Mouse (Mus musculus) right cerebral cortex, adult 18-20 months (tissue): ENCODE measurements around the gene Pgbd1.

Source experiments
- DNase-seq: peaks from one replicate; pipeline ENCODE4 v3.0.0; 2022; ENCODE audit warnings: mixed read lengths

Pgbd1 gene

DNA sequence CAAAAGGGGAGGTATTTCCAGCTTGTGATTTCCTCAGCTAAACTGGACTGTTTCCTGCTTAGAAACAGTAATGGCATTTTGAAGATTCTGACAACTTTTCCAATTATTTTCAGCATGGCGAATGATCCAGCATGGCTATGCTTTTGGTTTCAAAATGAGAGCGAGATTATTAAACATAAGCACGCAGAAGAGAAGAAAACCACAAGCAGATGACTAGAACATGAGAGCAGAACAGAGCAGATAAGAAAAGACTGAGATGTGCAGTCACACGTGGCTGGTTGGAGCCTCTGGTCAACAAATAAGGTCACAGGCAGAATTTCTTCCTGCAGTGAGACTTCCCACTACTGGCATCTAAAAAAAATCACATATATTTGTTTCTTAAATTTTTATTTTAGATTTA is 25.6 kb downstream of the Pgbd1 start:
- DNase-seq = no peak

DNA sequence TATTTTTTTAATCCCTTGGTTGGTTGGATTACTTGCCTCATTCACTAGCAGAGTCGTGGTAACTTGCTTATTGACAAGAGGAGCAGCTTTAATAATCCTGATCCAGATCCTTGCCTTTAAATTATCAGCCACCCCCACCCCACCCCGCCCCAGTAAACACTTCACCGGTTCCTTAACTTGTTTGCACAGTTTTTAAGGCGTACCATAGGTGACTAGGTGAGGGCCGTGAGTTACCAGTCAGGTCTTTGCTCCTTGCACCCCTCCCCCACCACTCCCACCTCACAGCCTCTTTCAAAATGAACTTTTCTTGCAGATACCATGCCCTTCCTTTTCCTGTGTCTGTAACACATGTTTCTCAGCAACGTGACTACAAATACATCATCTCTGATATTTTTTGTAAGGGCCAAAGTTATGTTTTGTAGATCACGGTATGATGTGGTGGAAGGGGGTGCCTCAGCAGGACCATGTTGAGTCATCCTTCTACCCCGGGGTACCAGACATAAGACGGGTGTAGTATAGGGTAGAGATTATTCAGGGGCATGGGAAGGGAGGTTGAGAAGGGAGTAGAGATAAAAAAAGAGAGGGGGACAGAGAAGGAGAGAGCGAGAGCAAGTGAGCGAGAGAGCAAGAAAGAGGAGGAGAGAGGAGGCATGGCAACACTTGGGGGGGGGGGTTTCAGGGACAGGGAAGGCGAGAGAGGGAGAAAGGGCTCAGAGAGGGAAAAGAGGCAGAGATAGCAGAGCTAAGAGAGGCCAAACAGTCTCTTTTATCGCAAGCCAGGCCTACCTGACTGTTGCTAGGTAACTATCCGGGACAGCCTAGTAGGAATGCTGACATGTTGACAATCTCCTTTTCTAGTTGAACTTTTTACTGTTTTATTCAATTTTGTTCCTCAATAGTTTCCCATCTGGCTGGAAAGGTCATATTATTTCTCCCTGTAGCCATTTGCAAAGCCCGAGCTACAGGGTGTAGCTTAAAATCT is 26.3 kb downstream of the Pgbd1 start:
- DNase-seq = no peak

DNA sequence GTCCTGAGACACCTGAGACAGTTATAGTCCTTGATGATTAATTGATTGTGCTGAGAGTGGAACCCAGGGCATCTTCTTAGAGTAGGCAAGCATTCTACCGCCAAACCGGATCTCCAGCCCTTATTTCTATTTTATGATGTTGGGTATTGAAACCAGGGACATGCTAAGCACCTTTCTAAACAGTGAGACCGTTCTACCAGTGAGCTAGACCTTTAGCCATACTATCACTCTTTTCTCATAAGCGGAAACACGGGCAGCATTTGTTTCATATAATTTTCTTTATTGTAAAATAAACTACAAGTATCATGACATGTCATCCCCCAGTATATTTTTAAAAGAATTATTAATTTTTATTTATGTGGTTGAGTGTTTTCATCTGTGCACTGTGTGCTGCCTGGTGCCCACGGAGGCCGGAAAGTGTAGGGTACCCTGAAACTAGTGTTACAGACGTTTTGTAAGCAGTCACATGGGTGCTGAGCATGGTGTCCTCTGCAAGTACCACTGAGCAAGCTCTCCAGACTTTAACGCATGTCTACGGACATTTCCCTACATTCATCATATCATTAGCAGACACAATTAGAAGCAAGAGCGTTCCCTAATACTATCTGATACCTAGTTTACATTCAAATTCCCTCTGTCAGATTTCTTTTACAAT is 31.9 kb downstream of the Pgbd1 start:
- DNase-seq = no peak

DNA sequence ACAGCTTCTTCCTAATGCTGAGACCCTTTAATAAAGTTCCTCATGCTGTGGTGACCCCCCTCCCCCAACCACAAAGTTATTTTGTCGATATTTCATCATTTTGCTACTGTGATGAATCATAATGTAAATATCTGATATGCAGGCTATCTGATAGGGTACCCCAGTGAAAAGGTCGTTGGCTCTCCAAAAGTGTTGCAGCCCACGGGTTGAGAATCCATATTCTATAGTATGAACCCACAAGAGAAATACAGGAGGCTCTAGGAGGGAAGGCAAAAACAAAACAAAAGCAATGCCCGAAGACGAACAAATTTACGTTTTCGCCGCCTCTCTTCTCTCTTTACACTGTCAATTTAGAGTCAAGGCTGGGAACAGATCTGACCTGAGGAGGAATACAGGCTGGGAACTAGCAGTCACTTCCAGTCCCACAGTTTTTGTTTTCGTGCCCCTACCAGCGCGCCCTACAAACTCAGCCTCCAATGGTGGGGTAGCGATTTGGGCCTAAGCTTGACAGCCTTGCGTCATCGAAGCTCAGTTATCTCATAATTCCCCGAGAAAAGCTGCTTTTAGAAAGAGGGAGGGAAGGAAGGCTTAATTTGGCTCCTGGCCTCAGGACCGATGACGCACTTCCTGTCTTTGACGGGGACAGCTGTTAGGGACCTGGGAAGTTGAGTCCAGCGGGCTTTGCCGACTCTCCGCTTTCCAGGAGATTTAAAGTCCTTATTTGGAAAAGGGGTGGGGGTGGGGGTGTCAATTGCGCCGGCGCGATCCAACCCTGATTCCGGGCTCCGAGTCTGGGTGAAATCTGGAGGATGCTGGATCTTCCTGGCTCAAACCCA is 32.7 kb downstream of the Pgbd1 start:
- peak; percentile 92 for DNase-seq

DNA sequence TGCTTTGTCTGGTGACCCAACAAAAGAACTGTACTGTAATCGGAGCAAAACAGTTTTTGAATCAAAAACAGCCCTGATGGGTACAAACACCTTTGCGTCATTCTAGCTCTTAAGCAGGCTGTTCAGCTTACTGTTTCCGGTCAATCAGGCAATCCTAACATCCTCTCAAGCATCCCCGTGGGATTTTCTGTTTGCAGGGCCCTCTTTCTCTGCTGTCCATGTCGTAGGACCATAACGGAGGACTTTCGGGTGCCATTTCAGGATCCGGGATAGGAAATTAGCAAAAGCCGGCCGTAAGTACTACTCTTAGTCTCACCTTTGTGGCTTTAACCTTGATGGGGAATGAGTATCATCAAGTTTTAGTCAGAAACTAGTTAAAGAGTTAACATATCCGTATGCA is 33.5 kb downstream of the Pgbd1 start:
- DNase-seq = no peak

DNA sequence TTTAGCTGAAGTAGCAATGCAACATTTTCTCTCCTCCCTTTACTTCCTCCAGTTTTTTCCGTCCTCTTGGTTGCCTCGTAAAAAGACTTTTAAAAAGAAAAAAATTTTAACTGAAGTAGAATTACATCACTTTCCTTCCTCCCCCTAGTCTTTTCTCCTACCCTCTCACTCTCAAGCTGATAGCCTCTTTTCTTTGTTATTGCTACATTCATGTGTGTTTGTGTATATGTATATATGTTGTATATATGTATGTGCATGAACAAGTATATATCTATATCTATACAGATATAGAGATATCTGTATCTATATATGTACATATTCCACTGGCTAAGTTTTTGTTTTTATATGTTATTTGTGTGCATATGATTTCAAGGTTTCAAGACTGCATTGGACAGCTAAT is 38.0 kb downstream of the Pgbd1 start:
- DNase-seq = no peak

DNA sequence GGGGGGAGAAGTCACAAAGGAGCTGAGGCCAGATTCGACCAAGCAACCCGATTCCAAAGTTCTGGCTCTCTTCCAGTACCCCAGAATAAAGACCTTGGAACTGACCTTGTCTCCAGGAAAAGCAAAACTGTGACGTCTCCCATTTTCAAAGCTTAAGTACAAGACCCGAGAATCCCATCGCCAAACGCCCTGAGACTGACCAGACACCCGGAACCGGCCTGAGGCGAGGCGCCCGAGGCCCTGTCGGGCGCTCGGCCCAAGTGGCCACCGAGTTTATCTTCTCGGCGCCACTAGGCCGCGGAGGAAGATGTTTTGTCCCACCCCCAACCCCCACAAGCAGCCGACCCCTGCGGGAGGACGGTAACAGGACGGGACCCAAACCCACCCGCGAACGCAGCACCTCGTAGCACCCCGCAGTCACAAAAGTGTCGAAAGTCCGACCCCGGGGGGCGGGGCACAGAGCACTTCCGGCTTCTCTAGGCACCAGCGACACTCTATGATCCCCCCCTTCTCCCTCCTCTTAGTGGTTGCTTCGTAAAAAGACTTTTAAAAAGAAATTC is 38.5 kb downstream of the Pgbd1 start, which contains the start of gene Zkscan3:
Gene Zkscan3 (minus strand): TSS at position 469 of the 560 bp plus-strand sequence.
- peak; percentile 82 for DNase-seq

DNA sequence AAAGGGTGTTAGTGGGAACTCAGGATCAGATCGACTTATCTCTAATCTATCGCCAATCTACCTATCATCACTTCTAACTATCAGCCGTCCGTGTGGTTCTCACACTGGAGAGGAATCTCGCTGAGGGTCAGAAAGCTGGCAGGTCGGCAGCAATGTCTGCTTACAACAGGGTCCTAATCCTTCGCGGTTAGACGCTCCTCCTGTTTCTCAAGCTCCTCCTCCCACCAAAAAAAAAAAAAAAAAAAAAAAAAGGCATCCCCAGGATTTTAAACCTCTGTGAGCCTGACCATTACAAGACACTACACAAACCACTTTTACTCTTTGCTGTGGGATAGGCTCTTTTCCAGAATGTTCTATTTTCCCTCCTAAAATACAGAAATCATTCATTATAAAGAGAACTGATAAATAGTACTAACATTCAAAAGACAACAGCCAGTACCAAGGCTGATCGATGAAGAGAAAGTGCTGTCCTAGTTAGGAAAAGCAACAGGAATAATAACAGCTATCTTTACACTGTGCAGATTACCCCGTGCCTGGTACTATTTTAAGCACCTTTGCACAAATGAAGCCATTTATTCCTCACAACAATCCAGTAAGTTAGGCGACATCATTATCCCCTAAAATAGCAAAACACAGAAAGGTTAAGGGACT is 39.1 kb downstream of the Pgbd1 start:
- no peak for DNase-seq

DNA sequence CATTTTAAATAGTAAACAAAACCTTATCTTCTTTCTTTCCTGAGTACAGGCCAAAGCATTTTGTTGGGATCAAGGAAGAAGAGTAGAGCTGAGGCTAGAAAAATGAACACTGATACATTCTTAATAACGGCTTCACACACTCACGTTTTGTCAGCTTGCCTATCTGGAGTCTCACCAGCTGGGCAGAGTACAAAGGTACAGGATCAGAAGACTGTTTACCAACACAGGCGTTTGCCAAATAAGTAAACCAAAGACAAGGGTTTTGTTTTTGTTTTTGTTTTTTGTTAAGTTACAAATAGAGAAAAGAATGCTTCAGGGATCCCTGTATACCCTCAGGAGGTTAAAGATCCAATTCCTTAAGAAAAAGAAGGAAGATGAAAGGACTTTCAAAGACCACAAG is 39.7 kb downstream of the Pgbd1 start:
- no peak for DNase-seq

DNA sequence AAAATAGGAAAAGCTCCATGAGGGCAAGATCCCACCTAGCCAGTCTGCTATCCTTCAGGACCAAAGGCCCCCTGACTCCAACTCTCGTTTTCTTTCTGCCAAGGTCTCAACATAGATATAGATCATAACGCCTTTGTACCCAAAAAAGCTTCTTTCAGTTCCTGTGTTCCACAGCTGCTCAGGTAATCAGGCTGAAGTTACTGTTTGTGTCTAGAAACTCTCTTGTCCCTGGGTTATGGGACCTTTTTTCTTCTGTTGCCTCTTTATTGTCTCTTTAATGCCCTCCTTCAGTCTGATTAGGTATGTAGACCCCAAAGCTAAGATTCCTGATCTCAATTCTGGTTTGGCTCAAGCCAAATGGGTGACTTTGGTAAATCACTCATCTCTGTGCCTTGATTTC is 43.4 kb downstream of the Pgbd1 start:
- DNase-seq = no peak

DNA sequence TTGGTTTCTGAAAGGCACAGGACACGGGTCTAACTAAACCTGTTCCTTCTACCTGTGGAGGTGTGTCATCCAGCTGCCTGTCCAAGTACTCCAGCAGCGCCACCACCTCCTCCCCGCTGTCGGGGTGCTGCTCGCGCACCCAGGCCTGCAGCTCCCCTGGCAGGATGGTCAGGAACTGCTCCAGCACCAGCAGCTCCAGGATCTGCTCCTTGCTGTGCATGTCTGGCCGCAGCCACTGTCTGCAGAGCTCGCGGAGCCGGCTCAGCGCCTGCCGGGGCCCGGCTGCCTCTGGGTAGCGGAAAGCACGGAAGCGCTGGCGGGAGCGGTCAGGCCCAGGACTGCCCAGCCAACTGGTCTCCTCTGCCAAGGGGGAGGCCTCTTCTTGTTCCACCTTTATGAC is 44.8 kb downstream of the Pgbd1 start:
- DNase-seq = peak; percentile 7

DNA sequence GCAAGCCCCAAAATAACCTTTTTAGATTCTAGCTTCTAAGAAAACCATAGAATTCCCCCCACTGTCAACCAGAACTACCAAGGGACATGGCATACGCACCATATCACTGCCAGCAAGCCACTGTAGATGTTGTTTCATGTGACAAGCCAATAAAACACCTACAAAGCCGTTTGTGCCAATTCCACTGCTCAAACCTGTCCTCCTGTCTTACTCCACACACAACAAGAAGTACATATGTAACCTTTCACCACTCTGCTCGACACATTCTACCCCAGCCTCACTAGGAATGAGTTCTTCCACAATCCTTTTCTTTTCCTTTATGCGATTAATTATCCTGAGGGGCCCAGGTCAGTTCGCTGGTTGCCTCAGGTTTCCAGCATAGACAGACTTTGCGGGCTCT is 45.2 kb downstream of the Pgbd1 start:
- DNase-seq = no peak

DNA sequence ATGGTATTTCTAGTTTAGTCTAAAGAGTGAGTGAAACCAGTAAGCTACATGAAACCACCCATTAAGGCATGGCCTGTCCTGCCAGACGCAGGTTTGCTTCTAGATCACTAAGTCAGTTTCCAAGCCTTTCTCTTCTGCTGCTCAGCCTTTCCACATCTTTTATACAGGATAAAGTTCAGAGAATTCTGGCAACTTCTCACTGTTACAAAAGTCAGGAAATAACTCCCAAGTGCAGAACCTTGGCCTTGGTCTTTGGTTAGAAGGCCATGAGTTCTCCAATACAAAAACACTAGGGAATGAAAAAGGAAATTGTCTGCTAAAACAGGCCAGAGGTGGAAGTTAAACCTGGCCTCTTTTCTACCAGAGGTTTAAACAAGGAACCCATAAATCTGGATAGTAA is 45.6 kb downstream of the Pgbd1 start:
- no peak for DNase-seq

DNA sequence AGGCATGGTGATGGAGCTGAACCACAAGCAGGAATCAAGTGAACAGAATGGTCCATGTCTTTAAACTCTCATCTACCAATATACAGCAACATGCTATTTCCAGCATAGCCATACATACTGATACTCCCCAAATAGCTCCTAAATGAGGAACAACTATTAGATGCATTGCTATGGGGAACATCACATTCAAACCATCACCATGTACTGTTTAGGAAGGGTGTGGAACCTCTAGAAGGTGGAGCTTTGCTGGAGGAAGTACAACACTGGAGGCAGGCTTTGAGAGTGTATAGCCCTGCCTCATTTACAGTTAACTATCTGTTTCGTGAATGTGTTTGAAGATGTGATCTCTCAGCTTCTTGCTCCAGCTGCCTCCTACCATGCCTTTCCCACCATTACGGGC is 63.1 kb downstream of the Pgbd1 start:
- DNase-seq = no peak

DNA sequence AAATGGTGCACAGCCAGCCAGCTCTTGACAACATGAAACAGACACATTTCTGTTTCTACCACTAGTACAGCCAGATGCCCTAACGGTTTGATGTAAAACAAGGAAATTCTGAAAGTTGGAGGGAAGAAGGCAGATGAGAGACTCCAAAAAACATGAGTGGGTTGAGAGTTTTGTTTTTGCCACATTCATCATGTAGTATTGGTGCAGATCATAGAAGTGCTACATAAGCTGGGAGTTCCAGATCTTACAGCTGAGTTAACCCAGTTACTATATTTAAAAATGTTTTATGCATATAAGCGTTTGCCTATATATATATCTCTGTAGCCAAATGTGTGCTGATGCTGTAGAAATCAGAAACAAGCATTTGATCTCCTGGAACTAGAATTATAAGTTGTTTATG is 68.2 kb downstream of the Pgbd1 start:
- DNase-seq = peak; percentile 4
